Mouse (Mus musculus) erythroid progenitor cell, adult 5-6 weeks (primary cell): Measurements from ENCODE around the gene Auts2. TPM values are rescaled to one million over a fixed set of nuclear protein-coding genes. Genes with fewer than 3 reads are reported as not detected.

ENCODE experiments used
- ATAC-seq: replicated peaks from 2 replicates; pipeline ENCODE4 v1.8.0; 2016; ENCODE audit warnings: moderate number of reproducible peaks, mild to moderate bottlenecking, moderate TSS enrichment, inconsistent platforms; ENCODE audit not compliant: poor library complexity, low FRiP score, severe bottlenecking
- total RNA-seq, 2 experiments: library from RNA; stranded (forward) in 1 of 2; stranded (reverse) in 1 of 2; fragments of 150-400 nt in 1 of 2; fragments of 186-747, 209-891 nt in 1 of 2; gene quantifications; 2 replicates each; pipeline versions ENCODE4 v1.2.3 to v1.2.4; 2015 to 2017; ENCODE audit warnings: low replicate concordance in 2 of 2

Auts2 gene
- total RNA-seq, 2 experiments from 2014 or later = not detected

DNA sequence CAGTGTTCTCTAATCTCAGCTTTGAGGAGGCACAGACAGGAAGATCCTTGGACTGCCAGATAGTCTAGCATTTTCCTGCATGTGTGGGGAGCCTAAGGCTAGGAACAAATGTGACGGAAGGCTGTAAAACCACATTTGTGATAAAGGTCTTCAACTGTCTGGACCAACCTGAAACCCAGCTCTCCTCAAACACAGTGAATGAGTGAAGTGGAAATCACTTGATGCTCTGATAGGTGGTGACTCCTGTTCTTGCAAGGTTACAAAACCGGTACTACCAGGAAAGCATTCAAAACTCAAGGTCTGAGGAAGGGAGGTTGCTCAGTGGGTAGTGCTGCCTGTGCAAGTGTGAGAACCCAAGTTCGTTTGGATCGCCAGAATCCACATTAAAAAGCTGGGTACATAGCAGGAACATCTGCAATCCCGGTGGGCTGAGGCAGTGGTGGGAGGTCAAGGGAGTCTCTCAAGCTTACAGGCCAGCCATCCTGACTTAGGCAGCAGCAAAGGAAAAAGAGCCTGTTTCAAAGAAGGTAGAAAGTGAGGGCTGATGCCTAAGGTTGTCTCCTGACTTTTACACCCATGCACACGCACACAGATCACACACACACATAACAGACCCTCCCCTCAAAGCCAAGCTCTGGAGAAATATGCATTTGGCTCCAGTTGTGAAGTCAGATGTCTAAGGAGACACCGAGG lies 810.4 kb downstream of the Auts2 start:
- ATAC-seq = no peak

DNA sequence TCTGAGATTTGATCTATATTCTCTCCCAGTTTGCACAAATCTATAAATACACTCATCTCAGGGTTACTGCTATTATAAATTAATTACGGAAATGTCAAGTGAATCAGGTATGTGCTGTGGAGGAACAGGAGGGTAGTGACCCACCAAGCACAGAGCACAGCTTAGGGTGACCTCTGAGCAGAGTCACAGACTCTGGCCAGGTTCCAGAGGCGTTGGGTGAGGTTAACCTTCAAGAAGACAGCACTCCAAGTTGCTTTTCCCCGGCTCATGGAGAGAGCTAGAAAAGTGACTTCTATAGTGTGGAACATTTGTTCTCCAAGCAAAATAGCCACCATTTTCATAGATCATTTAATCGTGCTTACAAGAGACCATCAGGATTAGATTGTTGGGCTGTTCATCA lies 813.7 kb downstream of the Auts2 start:
- ATAC-seq = no peak

DNA sequence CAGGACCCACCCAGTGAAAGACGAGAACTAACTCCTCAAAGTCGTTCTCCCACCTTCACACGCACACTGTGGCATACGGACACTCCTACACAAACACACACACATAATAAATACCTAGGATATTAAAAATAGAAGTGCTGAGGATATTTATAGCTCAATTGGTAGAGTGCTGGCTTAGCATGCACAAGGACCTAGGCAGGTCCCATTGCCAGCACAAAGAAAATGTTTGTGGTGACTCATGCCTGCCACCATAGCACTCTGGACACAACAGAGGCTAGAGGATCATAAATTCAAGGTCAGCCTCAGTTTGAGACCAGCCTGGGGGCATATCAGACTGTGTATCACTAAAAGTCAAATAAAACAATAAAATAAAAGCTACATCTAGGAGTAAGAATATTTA lies 815.2 kb downstream of the Auts2 start:
- no peak for ATAC-seq

DNA sequence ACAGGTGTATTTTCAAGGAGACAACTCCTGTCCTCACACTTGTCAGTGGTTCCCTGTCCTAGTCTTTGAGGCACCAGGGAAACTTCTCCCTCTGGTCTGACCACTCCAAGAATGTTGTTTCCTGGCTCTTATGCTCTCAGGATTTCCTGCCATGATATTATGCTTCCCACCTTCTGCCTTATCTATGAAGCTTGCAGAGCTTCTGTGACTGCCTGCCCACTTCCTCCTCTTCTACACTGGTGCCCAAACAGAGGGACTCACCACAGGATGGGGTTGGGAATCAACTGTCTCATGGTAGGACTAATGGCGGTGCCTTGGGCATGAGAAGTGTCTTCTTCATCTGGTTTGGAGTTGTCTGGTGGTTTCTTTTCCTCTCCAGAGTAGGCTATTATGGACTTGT lies 818.6 kb downstream of the Auts2 start:
- ATAC-seq = no peak

DNA sequence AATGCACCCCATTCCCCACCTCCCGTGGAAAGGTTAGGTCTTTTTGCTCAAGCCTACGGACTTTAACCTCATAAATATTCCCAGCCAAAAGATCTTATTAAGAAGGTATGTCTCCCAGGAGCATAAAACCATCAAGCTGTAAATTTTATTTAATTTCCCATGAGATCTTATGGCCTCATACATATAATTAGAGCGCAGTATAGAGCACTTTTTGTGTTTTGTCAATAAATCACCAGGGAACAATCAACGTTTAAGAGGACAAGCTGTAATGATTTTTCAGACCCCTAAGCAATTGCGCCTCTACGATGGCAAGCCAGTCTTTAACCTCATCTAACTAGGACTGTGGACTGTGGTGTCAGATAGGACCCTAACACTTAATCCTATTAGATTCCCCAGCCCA lies 820.4 kb downstream of the Auts2 start:
- ATAC-seq = no peak

DNA sequence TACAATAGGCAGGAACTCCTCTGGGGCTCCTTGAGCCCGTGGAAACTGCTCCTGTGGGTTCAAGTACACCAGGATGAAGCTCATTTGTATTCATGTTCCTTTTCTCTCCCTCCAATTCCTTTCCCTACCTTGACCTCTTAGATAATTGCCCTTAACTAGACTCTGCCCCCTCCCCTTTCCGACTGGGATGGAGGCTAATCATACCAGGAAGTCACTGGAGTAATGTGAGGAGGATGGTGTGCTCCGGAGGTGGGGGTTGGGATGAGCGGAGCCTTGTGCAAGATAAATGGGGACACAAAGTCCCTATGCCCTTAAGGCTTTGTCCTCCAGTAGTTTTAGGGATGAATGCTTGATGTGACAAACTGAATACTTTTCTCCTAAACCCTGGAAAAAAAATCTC lies 820.8 kb downstream of the Auts2 start:
- no peak for ATAC-seq

DNA sequence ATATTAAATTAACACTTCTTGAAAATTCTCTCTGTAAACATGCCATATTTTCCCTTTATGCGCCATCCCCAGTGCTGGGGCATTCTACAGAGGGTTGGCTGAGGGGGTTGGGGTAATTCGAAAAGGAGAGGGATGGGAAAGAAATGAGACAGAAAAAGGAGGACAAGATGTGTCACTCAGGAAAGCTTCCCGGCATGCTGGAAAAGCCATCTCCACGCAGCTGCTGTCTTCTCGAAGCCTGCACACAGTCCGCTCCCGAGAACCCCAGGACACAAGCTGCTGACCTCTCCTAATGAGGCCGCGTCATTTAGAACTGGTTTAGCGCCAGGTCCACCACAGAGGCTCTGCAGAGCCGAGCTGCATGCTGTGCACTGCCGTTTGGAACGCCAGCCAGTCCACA lies 825.1 kb downstream of the Auts2 start:
- ATAC-seq = no peak

DNA sequence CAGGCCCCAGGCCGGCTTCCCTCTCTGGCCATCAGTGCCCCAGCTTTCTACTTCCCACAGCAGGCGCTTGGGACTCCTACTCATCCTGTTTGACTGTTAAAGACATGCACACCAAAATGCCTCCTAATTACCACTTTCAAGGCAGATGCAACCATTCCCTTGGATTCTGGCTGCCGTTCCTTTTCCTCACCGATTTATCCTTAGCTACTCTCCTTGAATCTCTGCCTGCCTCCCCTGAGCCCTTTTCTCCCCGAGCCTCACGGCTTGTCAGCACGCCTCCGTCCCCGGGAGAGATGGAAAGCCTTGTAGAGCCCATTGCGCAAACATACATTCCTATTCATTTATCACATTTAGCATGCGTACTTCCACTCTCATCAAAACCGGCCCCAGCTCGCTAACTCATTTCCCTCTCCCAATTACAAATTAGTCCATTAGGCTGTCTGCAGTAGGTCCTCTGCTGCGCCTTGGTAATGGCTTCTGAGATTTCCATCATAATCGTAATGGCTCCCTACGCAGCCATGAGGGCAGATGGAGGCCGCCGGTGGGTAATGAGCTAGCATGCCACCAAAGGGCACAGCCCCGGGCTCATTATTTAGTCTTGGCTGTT lies 825.7 kb downstream of the Auts2 start:
- ATAC-seq = no peak

DNA sequence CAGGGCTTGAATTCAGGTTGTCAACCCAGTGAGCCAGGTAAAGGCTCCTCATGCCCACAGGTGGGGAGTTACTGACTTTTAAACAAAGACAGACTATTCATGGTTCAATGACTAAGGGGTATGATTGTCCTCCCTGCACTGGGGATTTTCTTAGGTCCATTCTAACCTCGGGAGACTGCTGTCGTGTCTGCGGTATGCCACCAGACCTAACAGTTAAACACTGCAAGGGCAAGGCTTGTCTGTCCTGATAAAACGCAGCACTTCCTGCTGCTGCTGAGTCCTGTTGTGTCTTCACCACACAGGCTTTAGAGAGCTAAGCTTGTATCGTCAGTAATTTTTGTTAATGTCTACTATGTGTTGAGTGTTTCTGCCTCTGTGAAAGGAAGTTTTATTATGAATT lies 828.2 kb downstream of the Auts2 start:
- no peak for ATAC-seq

DNA sequence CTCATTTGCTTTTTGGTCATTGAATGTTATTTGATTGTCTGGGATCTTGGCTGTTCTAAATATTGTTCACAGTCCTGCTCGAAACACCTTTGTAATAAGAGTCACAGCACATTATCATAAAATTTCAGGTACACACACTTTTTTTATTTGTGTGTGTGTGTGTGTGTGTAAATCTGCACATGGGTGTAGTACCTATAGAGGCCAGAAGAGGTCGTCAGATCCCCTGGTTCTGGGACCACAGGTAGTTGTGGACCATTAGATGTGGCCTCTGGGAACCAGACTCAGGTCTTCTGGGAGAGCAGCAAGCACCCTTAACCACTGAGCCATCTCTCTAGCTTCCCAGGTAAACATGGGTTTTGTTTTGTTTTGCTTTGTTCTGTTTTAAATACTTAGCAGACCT lies 830.7 kb downstream of the Auts2 start:
- no peak for ATAC-seq

DNA sequence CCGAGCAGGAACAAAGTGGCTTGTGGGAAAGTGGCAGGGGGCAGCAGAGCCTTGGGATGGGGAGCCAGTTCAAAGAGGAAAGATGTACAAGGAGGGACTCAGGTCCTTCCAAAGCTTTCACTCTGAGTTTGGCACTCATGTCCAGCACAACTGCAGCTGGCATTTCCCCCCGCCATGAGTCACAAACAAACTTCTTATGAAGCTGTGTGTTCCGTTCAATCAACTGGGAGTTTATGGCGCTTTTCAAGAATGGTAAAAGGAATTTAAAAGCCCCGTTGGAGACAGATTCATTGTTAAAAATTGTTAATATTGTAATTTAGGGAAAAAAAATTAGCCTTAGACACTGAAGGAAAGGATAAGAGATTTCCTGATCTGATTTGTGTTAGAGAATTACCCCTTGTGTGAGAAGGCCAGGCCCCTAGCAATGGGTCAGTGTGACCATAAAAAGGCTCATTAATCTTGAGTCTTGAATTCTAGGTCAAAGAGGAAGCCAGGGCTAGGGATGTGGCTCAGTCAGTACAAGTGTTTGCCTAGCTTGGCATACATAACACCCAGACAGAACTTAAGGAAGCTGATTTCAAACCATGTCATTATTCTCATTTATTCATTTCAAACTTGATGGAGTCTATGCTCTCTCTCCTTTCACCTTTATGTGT lies 831.5 kb downstream of the Auts2 start:
- ATAC-seq = no peak

DNA sequence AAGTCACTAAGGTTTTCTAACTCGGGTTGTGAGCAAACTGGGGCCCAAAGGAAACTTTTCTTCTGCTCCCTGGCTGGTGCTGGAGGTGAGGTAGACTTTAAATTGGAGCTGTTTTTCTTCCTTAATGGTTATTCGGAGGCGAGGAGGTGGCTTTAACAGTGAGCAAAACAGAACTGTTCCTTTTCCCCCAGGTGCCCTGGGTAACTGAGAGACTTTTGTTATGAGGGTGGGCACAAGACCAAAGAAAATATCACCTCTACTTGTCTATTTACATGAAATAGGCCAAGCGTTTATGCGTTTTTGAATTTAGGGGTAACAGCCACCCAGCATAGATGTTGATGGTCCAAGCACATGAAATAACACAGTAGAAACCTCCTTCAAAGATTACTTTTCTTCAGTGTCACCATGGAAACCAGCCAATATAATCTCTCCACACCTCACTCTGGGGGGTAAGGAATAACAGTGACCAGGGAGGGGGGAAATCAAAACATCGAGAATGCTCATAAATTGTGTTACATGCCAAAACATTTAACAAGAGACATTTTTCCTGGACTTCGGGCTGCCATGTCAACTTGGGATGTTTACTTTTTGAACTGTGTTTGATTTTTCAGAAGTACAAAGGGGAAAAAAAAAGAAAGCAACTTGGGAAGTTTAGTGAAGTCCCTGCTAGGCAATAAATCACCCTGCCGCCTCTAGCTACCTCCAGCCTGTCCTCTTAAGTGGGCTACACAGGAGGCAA lies 832.2 kb downstream of the Auts2 start:
- no peak for ATAC-seq

DNA sequence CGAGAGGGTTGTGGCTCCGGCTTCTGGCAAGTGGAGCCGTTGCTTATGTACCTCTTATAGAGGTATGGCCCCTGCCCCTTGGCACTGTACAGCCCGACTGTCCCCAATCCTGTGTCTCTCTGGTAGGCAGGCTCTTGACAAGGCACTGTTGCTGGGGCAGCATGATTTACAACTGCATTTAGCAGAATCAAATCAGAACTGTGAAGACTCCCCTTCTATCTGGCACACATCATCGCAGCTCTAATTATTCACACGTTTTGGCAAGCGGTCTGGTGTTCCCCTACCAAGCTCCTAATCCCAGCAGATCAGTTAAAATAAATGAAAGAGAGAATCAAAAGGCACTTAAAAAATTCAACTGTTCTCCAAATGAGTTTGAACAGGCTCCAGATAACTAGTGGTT lies 835.7 kb downstream of the Auts2 start:
- ATAC-seq = no peak

DNA sequence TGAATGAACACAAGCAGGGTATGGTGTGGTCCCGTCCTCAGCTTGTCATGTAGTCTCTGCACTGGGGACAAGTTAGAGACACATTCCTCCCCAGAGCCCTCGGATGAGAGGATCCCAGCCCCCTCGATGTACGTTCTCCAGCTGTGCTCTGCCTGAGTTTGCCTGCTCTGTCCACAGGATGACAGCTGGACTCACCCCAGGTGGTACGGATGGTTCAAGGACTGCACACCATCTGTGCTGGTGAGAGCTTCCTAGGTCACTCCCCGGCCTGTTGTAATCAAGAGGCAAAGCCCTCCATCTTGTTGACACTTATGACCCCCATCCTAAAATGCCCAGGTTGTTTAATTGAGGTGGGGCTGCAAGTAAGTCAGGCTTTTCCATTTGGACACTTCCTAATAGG lies 839.4 kb downstream of the Auts2 start:
- no peak for ATAC-seq

DNA sequence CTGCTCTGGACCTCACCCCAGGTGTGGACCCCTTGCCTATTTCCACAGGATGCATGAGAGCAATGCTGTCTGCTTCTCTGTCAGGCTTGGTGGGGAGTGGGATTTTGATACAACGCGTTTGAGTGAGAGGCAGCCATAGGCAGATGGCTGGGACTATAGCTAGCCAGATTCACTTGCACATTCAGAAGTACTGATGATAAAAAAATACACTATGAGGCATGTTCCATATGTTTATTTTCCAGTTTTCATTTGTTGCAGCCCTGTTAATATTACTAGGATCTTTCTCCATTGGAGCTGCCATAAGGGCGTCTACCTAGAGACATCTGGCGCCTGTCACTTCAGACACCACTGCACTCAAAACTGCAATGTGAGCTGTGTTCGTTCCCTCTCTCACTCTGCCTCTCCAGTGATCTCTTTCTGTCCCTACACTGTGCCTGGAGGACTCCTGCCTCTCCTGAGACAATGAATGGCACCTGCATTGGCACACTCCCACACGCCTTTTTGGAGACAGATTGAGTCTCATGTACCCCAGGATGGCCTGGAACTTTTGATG lies 840.2 kb downstream of the Auts2 start:
- ATAC-seq = no peak

DNA sequence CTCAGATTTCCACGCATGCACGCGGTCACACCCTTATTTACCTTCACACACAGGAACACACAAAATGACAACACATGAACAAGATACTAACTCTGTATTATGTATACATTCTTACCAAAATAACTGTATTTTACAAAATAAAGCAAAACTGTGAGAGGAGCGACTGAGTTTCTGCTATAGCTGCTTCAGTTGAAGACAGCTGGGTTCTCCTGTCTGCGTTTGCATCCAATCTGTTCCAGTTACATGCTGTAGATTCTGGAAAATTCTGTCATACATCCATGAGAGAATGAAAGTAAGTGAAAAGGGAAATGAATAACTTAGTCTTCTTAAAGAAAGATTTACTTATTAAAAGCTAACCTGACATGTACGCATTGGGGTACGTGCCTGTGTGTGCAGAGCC lies 844.2 kb downstream of the Auts2 start:
- ATAC-seq = no peak

DNA sequence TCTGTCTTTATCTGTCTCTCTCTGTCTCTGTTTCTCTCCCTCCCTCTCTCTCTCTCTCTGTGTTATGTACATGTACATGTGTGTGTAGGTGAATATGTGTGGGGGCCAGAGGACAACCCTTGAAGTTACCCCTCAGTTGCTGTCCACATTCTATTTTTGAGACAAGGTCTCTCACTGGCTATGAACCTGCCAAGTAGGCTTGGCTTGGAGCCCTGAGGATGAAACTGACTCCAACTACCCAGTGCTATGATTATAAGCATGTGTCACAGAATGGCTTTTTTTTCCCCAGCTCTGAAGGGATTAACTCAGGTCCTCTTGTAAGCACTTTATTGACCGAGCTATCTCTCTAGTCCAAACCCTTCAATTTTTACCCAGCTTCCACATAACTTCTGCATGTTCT lies 852.4 kb downstream of the Auts2 start:
- ATAC-seq = no peak

DNA sequence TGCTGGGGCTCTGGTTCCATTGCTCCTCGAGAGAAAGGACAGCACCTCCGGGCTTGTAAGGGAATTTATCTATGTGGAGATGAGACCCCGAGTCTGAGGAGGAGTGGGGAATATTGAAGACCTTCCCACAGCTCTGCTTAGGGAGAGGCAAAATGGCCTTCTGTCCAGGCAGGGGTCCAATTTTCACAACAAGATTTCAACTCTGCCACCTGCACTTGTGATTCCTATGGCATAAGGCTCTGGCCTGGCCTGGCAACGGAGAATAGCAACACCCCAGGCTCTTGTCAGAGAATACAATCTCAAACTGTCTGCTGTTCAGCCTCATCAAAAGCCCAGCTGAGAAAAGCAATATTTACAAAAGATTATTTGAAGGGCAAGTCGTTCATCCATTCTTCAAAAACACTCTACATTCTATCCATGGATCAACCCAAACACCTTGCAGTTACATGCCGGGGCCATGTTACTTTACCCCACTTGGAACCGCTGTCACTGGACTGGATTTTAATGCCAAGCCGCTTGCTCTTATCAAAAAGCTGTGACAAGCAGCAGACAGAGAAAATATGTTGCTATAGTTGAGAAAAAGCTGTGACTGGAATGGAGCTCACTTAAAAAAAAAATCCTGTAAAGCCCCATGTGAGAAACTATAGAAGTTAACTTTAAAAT lies 856.1 kb downstream of the Auts2 start:
- no peak for ATAC-seq

DNA sequence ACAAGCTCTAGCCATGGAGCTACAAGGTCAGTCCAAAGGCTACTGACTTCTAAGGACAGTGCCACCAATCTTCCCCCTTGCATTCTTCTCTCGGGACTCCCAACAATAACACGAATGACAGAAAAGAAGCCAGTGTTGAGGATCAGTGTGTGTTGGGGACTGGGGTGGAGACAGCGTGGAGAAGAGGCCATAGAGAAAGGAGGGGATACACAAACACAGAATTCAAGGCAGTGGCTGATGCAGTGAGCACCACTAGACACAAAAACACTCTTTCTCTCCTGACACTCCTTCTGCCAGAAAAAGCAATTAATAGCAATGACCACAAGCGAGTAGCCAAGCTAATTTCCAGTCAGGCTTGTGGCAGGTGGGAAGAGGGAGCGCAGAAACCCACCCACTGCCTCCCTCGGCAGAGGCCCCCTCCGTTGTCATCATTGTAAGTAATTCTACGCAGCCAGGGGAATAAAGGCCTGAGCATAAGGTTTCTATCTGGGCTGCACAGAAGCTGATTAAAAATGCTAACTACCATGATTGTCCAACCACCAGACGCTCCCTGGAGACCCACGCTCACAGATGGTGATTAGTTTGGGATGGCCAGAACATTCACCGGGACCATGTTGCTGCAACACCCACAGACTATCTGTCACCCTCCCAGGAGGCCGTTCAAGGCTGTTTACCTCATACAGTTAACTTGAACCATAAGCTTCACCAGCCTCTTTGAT lies 862.9 kb downstream of the Auts2 start:
- ATAC-seq = no peak
